Mouse (Mus musculus) erythroblast, embryonic 14.5 days (primary cell): ENCODE results near the gene Ogt.

Experiments used
- GATA1 ChIP-seq: IDR thresholded peaks from 2 replicates; pipeline ENCODE4 v1.6.1; 2012; ENCODE audit warnings: low read length, inconsistent platforms, mixed read lengths
- TAL1 ChIP-seq: IDR thresholded peaks from 3 replicates; pipeline ENCODE4 v1.6.1; 2012; ENCODE audit warnings: low read length, inconsistent platforms, mixed read lengths

DNA sequence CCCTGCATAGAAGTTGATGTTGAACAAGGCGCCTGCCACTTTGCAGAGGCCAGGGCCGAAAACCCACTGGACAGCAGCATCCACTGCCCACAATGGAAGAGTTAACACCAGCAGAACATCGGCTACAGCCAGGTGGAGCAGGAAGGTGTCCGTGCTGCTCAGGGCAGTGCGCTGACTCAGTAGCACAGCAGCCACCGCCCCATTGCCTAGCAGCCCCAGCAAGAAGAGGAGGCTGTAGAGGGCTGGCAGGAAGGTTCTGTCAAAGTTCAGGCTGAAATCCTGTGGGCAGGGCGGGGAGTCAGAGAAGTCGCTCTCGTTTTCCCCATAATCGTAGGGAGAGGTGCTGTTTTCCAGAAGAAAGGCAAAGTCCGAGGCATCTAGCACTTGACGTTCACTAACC, 92.8 kb downstream of the Ogt start:
- TF ChIP-seq GATA1 (no peak), TAL1 (no peak)
